Mouse (Mus musculus) MEL (cell line): Measurements from ENCODE around the gene Cry1. TPM values are rescaled to one million over a fixed set of nuclear protein-coding genes. Genes with fewer than 3 reads are reported as not detected.

Experiments used
- DNase-seq: peaks from one replicate; pipeline ENCODE4 v3.0.0; 2011; ENCODE audit warnings: low read depth, low spot score
- H3K27ac ChIP-seq: 2 replicates; pipeline ENCODE4 v1.5.1; 2012; ENCODE audit warnings: low read depth, mild to moderate bottlenecking, control low read depth, low read length, moderate library complexity; ENCODE audit not compliant: control insufficient read depth
- H3K27me3 ChIP-seq, 2 experiments: fragments of 150-350 bp in 1 of 2; sonication (generic) in 1 of 2; 2 replicates each; pipeline ENCODE4 v1.6.1; 2012; ENCODE audit warnings: low read length in 2 of 2, mild to moderate bottlenecking in 2 of 2, improper control_type of control experiment in 1 of 2, moderate library complexity in 1 of 2; ENCODE audit not compliant: insufficient read depth in 2 of 2, control insufficient read depth in 1 of 2
- H3K36me3 ChIP-seq, 2 experiments: 2 replicates each; pipeline ENCODE4 v1.6.1; 2012 to 2014; ENCODE audit warnings: low read length in 2 of 2, improper control_type of control experiment in 1 of 2, inconsistent platforms in 1 of 2, mild to moderate bottlenecking in 1 of 2; ENCODE audit not compliant: insufficient read depth in 2 of 2, control insufficient read depth in 1 of 2
- H3K4me1 ChIP-seq, 2 experiments: fragments of 150-350 bp in 1 of 2; sonication (generic) in 1 of 2; 2 replicates each; pipeline ENCODE4 v1.6.1; 2012; ENCODE audit warnings: low read length in 2 of 2, improper control_type of control experiment in 1 of 2, mild to moderate bottlenecking in 1 of 2; ENCODE audit not compliant: insufficient read depth in 2 of 2, control insufficient read depth in 1 of 2
- H3K4me3 ChIP-seq, 2 experiments: fragments of 150-350 bp in 1 of 2; sonication (generic) in 1 of 2; 2 replicates each; pipeline ENCODE4 v1.5.1; 2012; ENCODE audit warnings: low read depth in 2 of 2, low read length in 2 of 2, mild to moderate bottlenecking in 2 of 2, moderate library complexity in 2 of 2, control low read depth in 1 of 2, improper control_type of control experiment in 1 of 2; ENCODE audit not compliant: control insufficient read depth in 1 of 2, insufficient read depth in 1 of 2
- H3K79me2 ChIP-seq: 2 replicates; pipeline ENCODE4 v1.6.1; 2012; ENCODE audit warnings: mild to moderate bottlenecking, low read length, moderate library complexity; ENCODE audit not compliant: control insufficient read depth, poor library complexity, insufficient read depth
- H3K9ac ChIP-seq: 2 replicates; pipeline ENCODE4 v1.6.1; 2012; ENCODE audit warnings: low read depth, mild to moderate bottlenecking, control low read depth, low read length, moderate library complexity; ENCODE audit not compliant: control insufficient read depth, poor library complexity, severe bottlenecking
- H3K9me3 ChIP-seq: fragments of 150-350 bp; sonication (generic); replicated peaks from 2 replicates; pipeline ENCODE4 v1.6.1; 2012; ENCODE audit warnings: mild to moderate bottlenecking, low read length, improper control_type of control experiment, moderate library complexity; ENCODE audit not compliant: insufficient read depth
- CHD2 ChIP-seq: IDR thresholded peaks from 2 replicates; pipeline ENCODE4 v1.6.1; 2011; ENCODE audit warnings: low read length, improper control_type of control experiment
- CTCF ChIP-seq, 3 experiments: IDR thresholded peaks in 2 of 3; conservative IDR thresholded peaks in 1 of 3; 2 replicates each; pipeline ENCODE4 v1.5.1; 2011 to 2012; ENCODE audit warnings: low read length in 3 of 3, low read depth in 2 of 3, mild to moderate bottlenecking in 2 of 3, improper control_type of control experiment in 1 of 3, inconsistent platforms in 1 of 3, mixed read lengths in 1 of 3, moderate library complexity in 1 of 3; ENCODE audit not compliant: control insufficient read depth in 1 of 3, insufficient read depth in 1 of 3, poor library complexity in 1 of 3, severe bottlenecking in 1 of 3
- E2F4 ChIP-seq: IDR thresholded peaks from 2 replicates; pipeline ENCODE4 v1.6.1; 2011; ENCODE audit warnings: low read depth, low read length, improper control_type of control experiment, borderline replicate concordance
- ELF1 ChIP-seq: IDR thresholded peaks from 2 replicates; pipeline ENCODE4 v1.6.1; 2014; ENCODE audit warnings: low read depth, mild to moderate bottlenecking, inconsistent platforms, low read length, improper control_type of control experiment, moderate library complexity
- ETS1 ChIP-seq: IDR thresholded peaks from 2 replicates; pipeline ENCODE4 v1.6.1; 2012; ENCODE audit warnings: low read depth, mild to moderate bottlenecking, inconsistent platforms, low read length, improper control_type of control experiment, moderate library complexity
- GABPA ChIP-seq: IDR thresholded peaks from 2 replicates; pipeline ENCODE4 v1.6.1; 2012; ENCODE audit warnings: low read depth, mild to moderate bottlenecking, inconsistent platforms, low read length, improper control_type of control experiment, moderate library complexity
- GATA1 ChIP-seq: IDR thresholded peaks from 2 replicates; pipeline ENCODE4 v1.6.1; 2011; ENCODE audit warnings: low read depth, low read length, improper control_type of control experiment
- HCFC1 ChIP-seq: IDR thresholded peaks from 2 replicates; pipeline ENCODE4 v1.6.1; 2012; ENCODE audit warnings: low read depth, mild to moderate bottlenecking, inconsistent platforms, low read length, improper control_type of control experiment, moderate library complexity
- JUND ChIP-seq: IDR thresholded peaks from 2 replicates; pipeline ENCODE4 v1.6.1; 2011; ENCODE audit warnings: low read depth, mild to moderate bottlenecking, improper control_type of control experiment, low read length
- MAX ChIP-seq: IDR thresholded peaks from 2 replicates; pipeline ENCODE4 v1.6.1; 2011; ENCODE audit warnings: low read length, improper control_type of control experiment
- MAZ ChIP-seq: IDR thresholded peaks from 2 replicates; pipeline ENCODE4 v1.6.1; 2012; ENCODE audit warnings: low read depth, mild to moderate bottlenecking, inconsistent platforms, low read length, improper control_type of control experiment
- MEF2A ChIP-seq: IDR thresholded peaks from 2 replicates; pipeline ENCODE4 v1.6.1; 2014; ENCODE audit warnings: low read depth, mild to moderate bottlenecking, inconsistent platforms, low read length, improper control_type of control experiment; ENCODE audit not compliant: poor library complexity, insufficient replicate concordance, severe bottlenecking; ENCODE audit errors: extremely low read depth
- MXI1 ChIP-seq: IDR thresholded peaks from 2 replicates; pipeline ENCODE4 v1.6.1; 2011; ENCODE audit warnings: mild to moderate bottlenecking, low read depth, low read length, improper control_type of control experiment
- RAD21 ChIP-seq: IDR thresholded peaks from 2 replicates; pipeline ENCODE4 v1.6.1; 2011; ENCODE audit warnings: mild to moderate bottlenecking, low read depth, low read length, improper control_type of control experiment
- SIN3A ChIP-seq: IDR thresholded peaks from 2 replicates; pipeline ENCODE4 v1.6.1; 2012; ENCODE audit warnings: low read length, improper control_type of control experiment, inconsistent platforms
- SMC3 ChIP-seq: IDR thresholded peaks from 2 replicates; pipeline ENCODE4 v1.6.1; 2011; ENCODE audit warnings: low read depth, low read length, improper control_type of control experiment
- TBP ChIP-seq: IDR thresholded peaks from 2 replicates; pipeline ENCODE4 v1.8.0; 2011; ENCODE audit warnings: low read depth, low read length, improper control_type of control experiment
- USF1 ChIP-seq: IDR thresholded peaks from 2 replicates; pipeline ENCODE4 v1.6.1; 2014; ENCODE audit warnings: low read depth, mild to moderate bottlenecking, inconsistent platforms, low read length, improper control_type of control experiment, moderate library complexity
- ZC3H11A ChIP-seq: IDR thresholded peaks from 2 replicates; pipeline ENCODE4 v1.6.1; 2012; ENCODE audit warnings: low read depth, mild to moderate bottlenecking, inconsistent platforms, low read length, improper control_type of control experiment
- ZNF384 ChIP-seq: IDR thresholded peaks from 2 replicates; pipeline ENCODE4 v1.6.1; 2012; ENCODE audit warnings: low read depth, mild to moderate bottlenecking, inconsistent platforms, low read length, improper control_type of control experiment
- polyA plus RNA-seq, 2 experiments: library from polyadenylated mRNA; stranded (reverse) in 1 of 2; unstranded in 1 of 2; fragments of >175 nt in 1 of 2; fragments of >200 nt in 1 of 2; gene quantifications; 2 replicates each; pipeline versions ENCODE4 v1.2.1 to v1.2.4; 2012; ENCODE audit warnings: low replicate concordance in 2 of 2, low read depth in 1 of 2; ENCODE audit not compliant: insufficient read length in 2 of 2, insufficient read depth in 1 of 2, missing spikeins in 1 of 2
- total RNA-seq: library from RNA; depleted of rRNA; stranded (reverse); fragments of 300-350 nt; gene quantifications from 2 replicates; pipeline ENCODE4 v1.2.3, GENCODE M21; 2012

Cry1 gene
- total and polyA plus RNA-seq, 3 experiments: not detected

DNA sequence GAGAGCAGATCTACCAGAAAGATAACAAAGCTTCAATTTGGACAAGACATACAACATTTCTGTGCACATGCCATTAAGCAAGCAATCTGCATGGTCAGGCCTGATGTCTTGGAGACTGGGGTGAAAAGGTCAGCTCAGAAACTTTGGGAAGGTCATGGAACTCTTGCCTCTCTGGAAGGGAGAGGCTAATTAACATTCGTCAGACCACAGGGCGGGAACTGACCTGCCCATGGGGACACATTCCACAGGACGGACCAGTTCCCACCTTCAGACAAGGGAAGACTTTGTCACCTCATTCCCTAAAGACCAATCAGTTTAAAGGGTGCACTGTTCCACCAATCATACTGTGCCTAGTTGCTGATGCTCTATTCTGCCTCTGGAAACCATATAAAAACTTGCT lies 25.3 kb upstream of the Cry1 start (continued):
- TF ChIP-seq USF1 (no peak), ELF1 (no peak)

DNA sequence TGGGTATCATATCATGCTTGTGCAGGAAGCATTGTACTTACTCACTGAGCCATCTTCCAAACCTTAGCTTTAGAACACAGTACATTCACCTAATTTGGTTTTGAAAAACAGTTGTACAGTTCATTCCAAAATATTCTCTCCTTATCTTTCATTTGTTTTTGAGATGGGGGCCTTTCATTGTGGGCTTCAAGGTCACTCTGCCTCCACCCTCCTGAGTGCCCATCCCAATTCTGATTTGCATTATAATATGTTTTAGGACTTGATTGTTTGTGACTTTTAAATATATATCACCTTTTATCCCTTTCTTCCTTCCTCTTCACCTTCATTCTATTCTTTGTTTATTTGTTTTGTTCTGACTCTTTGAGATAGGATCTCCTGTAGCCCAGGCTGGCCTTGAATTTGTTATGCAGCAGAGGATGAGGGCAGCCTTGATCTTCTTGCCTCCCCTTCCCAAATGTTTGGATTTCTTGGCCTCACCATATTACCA lies 24.3 kb upstream of the Cry1 start:
- Histone ChIP-seq H3K79me2 (no peaks in the 10 kb centered on the region), H3K27ac (no peak overlapping the region), H3K9ac (no peak overlapping the region), H3K4me3 (no peak overlapping the region), H3K9me3 (no peaks in the 10 kb centered on the region), H3K4me1 (no peaks in the 10 kb centered on the region), H3K36me3 (no peaks in the 10 kb centered on the region), H3K27me3 (no peaks in the 10 kb centered on the region)
- TF ChIP-seq MXI1 (no peak), TBP (no peak), CTCF (IDR thresholded peaks at IDR 0.05 in 2 of 3, conservative IDR thresholded peaks at IDR 0.05 in 1 of 3; ENCODE audit: control insufficient read depth in 1 of 3, insufficient read depth in 1 of 3, low read depth in 2 of 3, low read length in 3 of 3, poor library complexity in 1 of 3, severe bottlenecking in 1 of 3) (no peak), ZC3H11A (no peak), GATA1 (no peak), GABPA (no peak), E2F4 (no peak), CHD2 (no peak), MEF2A (no peak), ETS1 (no peak), SIN3A (no peak), JUND (no peak), SMC3 (no peak)
- DNase-seq: no peak

DNA sequence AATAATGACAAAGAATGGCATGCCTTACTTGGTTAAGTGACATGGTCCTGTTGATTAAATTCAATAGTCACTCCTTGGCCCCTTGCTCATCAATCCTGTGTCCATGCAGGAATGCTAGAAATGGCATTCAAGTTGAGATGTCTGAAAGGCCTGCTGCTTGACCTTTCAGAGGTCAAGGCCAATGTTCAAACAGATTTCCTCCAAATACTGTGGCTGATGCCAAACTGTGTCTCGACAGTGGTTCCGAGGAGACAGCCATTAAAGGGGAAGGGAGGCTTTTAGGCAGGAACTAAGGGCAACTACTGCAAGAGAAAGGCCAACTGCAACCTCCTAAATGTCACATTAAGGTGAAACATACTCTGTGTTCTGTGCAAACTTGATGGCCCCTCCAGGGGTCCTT lies 20.5 kb upstream of the Cry1 start:
- Histone ChIP-seq H3K27ac (no peak overlapping the region), H3K4me1 (no peaks in the 10 kb centered on the region), H3K9ac (no peak overlapping the region), H3K4me3 (no peak overlapping the region), H3K9me3 (no peaks in the 10 kb centered on the region), H3K27me3 (no peaks in the 10 kb centered on the region), H3K36me3 (no peaks in the 10 kb centered on the region), H3K79me2 (no peaks in the 10 kb centered on the region)
- TF ChIP-seq HCFC1 (no peak), MAZ (no peak), SIN3A (no peak), GABPA (no peak), GATA1 (no peak), ZC3H11A (no peak), TBP (no peak), RAD21 (no peak), JUND (no peak), ZNF384 (no peak), CTCF (IDR thresholded peaks at IDR 0.05 in 2 of 3, conservative IDR thresholded peaks at IDR 0.05 in 1 of 3; ENCODE audit: control insufficient read depth in 1 of 3, insufficient read depth in 1 of 3, low read depth in 2 of 3, low read length in 3 of 3, poor library complexity in 1 of 3, severe bottlenecking in 1 of 3) (no peak), MAX (no peak)
- no peak for DNase-seq
